Mouse (Mus musculus) v-Abl transformed pro-B cells (cell line): Measurements from ENCODE around the gene Pom121.

Experiments used
- in situ Hi-C, 2 experiments: fragments of 400-800 bp; cut with MboI; formaldehyde crosslinking; loops; one replicate each; pipeline ENCODE4 v1.15.1; 2025; ENCODE audit not compliant: unreplicated experiment in 2 of 2

The Pom121 gene

GRCm38 (mm10) chr5:135369787-135370654, 24.3 kb downstream of the Pom121 start, which contains the start of gene Nsun5:
Gene Nsun5 (plus strand): TSS chr5:135369953.
- in situ Hi-C loops: loop anchor here in 1 of 2 experiments (10.0 kb wide), 1 partner anchor 255 kb away; no protein-coding TSS in a partner anchor

GRCm38 (mm10) chr5:135369196-135369595, 25.1 kb downstream of the Pom121 start:
- in situ Hi-C loops: loop anchor here in 1 of 2 experiments (10.0 kb wide), 1 partner anchor 254 kb away; no protein-coding TSS in a partner anchor

- in situ Hi-C loops: loop anchor here in 1 of 2 experiments (10.0 kb wide), 1 partner anchor 254 kb away; no protein-coding TSS in a partner anchor
These were observed 26.0 kb downstream of the Pom121 start for GRCm38 (mm10) chr5:135368312-135368711.

DNA sequence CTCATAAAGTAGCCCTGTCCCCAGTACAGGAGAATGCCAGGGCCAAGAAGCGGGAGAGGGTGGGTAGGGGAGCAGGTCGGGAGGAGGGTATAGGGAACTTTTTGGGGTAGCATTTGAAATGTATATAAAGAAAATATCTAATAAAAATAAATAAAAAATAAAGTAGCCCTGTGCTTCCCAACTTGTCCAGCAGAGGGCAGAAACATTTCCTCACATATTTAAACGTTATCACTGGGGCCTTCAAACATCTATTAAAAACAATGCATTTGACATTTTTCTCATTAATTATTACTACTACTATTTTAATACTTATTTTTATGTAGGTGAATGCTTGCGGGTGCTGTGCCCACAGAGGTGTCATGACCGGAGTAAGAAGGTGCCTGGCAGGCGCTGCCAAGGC, 26.5 kb downstream of the Pom121 start:
- in situ Hi-C loops: loop anchor here in 1 of 2 experiments (10.0 kb wide), 1 partner anchor 253 kb away; no protein-coding TSS in a partner anchor

DNA sequence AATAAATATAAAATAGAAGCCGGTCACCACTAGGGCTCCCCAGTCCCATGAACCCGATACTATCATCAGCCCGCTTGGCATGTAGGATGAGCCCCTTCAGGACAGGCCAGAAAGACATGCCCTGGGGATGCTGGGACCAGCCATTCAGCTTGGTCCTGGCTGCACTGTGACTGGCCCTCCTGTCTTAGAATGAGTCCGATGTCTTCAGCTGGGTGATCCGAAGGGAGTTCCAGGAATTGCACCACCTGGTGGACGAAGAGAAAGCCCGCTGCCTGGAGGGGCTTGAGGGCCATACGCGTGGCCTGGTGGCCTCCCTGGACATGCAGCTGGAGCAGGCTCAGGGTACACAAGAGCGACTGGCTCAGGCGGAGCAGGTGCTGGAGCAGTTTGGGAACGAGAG, 30.8 kb downstream of the Pom121 start:
- in situ Hi-C loops: loop anchor here in 1 of 2 experiments (10.0 kb wide), 1 partner anchor 249 kb away; no protein-coding TSS in a partner anchor

- in situ Hi-C loops: loop anchor here in 1 of 2 experiments (10.0 kb wide), 1 partner anchor 248 kb away; no protein-coding TSS in a partner anchor
These were observed 31.8 kb downstream of the Pom121 start for GRCm38 (mm10) chr5:135362572-135362971.

- in situ Hi-C loops: loop anchor here in 1 of 2 experiments (10.0 kb wide), 1 partner anchor 245 kb away; no protein-coding TSS in a partner anchor
These were observed 34.6 kb downstream of the Pom121 start for GRCm38 (mm10) chr5:135359772-135360171.

GRCm38 (mm10) chr5:135357556-135357955, 36.8 kb downstream of the Pom121 start:
- in situ Hi-C loops: no loop called here

GRCm38 (mm10) chr5:135356090-135356489, 38.3 kb downstream of the Pom121 start:
- in situ Hi-C loops: no loop called here

DNA sequence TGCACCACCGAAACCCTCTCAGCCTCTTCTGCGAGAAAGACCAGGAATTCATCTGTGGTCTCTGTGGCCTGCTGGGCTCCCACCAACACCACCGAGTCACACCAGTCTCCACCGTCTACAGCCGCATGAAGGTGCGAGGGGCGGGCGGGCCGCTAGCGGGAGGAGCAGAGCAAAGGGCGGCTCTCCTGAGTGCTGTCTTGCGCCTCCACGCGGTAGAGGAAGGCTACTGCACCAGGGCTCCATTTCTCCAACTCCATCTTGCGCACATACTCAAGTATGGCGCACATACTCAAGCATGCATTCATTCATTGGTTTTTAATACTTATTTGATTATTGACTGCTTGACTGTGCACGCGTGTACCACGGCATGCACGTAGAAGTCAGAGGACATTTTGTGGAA, 40.8 kb downstream of the Pom121 start:
- in situ Hi-C loops: no loop called here

DNA sequence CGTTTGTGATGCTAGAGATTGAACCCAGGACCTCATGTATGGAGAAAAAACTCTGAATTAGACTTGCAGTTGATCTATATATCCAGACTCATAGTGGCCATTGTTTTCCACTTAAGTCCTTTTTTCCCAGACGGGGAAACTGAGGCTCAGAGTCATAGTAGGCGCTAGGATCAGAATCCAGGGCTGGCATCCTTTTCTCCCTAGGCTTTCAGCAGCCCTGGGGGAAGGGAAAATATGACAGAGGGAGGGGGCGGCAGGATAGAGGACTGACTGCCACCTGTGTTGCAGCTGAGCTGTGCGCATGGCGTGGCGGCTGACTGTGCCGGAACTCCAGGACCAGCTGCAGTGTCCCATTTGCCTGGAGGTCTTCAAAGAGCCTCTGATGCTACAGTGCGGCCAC, 41.4 kb downstream of the Pom121 start, which contains the start of gene Trim50:
TSS of gene Trim50 (plus strand) at position 301 of the 400 bp plus-strand sequence.
- in situ Hi-C loops: no loop called here

- in situ Hi-C loops: no loop called here
These were observed 42.7 kb downstream of the Pom121 start for GRCm38 (mm10) chr5:135351606-135352005.

- in situ Hi-C loops: no loop called here
These were observed 44.5 kb downstream of the Pom121 start, which contains the start of gene Fkbp6 for GRCm38 (mm10) chr5:135349862-135350261. Gene Fkbp6 (minus strand): TSS chr5:135350044.

DNA sequence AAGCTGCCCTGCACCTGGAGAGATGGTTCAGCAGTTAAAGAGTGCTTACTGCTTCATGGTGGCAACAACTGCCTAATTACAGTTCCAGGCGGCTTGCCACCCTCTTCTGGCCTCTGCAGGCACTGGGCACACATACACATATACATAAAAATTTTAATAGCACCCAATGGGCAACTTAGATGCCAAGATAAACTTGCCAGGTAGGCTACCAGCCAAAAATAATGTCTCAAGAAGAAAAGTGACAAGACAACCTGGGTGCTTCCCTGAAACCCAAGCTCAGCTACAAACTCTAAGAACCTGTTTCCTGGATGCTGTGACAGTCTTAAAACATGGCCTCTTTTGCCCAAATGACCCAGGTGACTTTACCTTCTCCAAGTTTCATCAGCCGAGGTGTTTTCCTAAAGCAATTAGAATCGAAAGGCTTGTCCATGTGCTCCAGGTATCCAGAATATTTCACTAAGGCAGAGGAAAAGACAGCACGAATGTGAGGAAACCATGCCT, 46.8 kb downstream of the Pom121 start:
- in situ Hi-C loops: no loop called here

DNA sequence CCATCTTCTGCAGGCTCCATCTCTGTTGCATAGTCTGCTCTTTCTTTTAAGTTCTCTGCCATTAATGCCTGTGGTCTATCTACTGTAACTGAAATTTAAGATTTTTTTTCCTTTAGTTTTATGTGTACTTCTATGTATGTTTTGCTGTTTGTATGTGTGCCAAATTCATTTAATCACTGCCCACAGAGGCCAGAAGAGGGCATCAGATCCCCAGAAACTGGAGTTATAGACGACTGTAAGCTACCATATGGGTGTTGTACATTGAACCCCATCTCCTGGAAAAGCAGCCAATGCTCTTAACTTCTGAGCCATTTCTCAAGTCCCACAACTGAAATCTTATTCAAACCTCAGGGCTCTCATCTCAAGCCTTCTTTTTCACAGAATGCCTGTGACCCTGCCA, 47.9 kb downstream of the Pom121 start:
- in situ Hi-C loops: no loop called here

GRCm38 (mm10) chr5:135345989-135346388, 48.4 kb downstream of the Pom121 start:
- in situ Hi-C loops: no loop called here

DNA sequence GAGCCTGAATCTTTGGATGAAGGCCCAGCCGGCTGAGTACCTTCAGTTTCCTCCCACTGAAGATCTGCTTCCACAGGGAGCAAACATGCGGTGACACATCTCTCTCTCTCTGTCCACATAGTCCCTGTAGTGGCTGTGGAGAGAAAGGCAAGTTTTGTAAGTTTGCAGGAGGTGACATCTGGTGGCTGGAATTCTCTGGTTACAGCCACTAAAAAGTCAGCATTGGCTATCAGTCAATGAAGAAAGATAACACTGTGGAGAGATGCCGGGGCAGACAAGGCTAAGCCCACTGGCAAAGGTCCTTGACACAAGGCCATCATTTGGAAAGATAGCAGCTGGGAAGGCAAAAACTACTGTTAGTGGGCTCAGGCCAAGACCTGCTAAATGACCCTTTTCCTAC, 56.8 kb downstream of the Pom121 start:
- in situ Hi-C loops: no loop called here

DNA sequence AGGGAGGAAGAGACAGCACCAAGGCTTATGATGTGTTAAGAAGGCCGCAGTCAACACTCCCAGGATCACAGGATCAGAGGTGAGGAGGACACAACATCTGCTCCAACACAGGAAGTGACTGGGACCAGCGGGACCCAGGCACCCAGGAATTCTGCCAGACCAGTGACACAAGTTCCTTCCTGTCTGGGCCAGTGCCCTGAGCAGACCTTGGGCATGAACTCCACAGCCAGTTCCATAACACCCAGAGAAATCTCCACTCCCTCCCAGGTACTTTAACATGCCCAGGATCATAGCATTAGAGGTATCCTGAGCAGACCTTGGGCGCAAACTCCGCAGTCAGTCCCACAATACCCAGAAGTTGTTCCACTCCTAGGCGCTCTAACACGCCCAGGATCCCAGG, 63.2 kb downstream of the Pom121 start:
- in situ Hi-C loops: no loop called here

- in situ Hi-C loops: no loop called here
These were observed 64.1 kb downstream of the Pom121 start for GRCm38 (mm10) chr5:135330201-135330600.

DNA sequence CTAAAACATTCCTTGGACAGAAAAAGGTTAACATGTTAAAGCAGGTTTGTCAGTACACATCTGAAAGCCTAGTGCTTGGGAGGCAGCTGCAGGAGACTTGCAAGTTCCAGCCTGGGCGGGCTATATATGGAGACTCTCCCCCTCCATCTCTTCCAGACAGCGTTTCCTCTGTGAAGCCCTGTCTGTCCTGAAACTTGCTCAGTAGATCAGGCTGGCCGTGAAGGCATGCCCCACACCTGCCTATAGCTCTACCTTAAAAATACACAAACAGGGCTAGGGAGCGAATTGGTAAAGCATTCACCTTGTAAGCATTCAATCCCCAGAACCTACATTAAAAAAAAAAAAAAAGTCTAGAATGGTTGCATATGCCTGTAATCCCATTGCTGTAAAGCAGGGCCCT, 64.9 kb downstream of the Pom121 start:
- in situ Hi-C loops: no loop called here
